Mouse (Mus musculus) heart, embryonic 16.5 days (tissue): ENCODE data around the gene Myo1d. TPM values are rescaled to one million over a fixed set of nuclear protein-coding genes. Genes with fewer than 3 reads are reported as not detected.
"Not testable (repeated sequence)": the region's sequence is repeated elsewhere in the genome, so short reads cannot be mapped to it uniquely, and the experiment has no call there.

Experiments
- ATAC-seq: fragments of 200-750 bp; cut with Nextera tagmentation; replicated peaks from 2 replicates; pipeline ENCODE4 v1.8.0; 2017; ENCODE audit warnings: moderate number of reproducible peaks; ENCODE audit not compliant: insufficient read depth, low FRiP score; ENCODE audit errors: extremely low read depth
- H3K27ac ChIP-seq: fragments of 300-500 bp; sonication (generic); 2 replicates; pipeline ENCODE4 v1.5.1; 2014; ENCODE audit warnings: mild to moderate bottlenecking, low read length, control low read depth, moderate library complexity
- H3K27me3 ChIP-seq: fragments of 300-500 bp; sonication (generic); 2 replicates; pipeline ENCODE4 v1.6.1; 2014; ENCODE audit warnings: low read length, mixed read lengths; ENCODE audit not compliant: control insufficient read depth, insufficient read depth
- H3K36me3 ChIP-seq: fragments of 300-500 bp; sonication (generic); 2 replicates; pipeline ENCODE4 v1.6.1; 2014; ENCODE audit not compliant: control insufficient read depth, insufficient read depth
- H3K4me1 ChIP-seq: fragments of 300-500 bp; sonication (generic); 2 replicates; pipeline ENCODE4 v1.6.1; 2014; ENCODE audit warnings: low read length, mixed read lengths; ENCODE audit not compliant: control insufficient read depth, insufficient read depth
- H3K4me2 ChIP-seq: fragments of 300-500 bp; sonication (generic); 2 replicates; pipeline ENCODE4 v1.6.1; 2014; ENCODE audit warnings: low read depth, mild to moderate bottlenecking, control low read depth, low read length
- H3K4me3 ChIP-seq: fragments of 300-500 bp; sonication (generic); 2 replicates; pipeline ENCODE4 v1.5.1; 2014; ENCODE audit warnings: mild to moderate bottlenecking, control low read depth, low read length
- H3K9ac ChIP-seq: fragments of 300-500 bp; sonication (generic); 2 replicates; pipeline ENCODE4 v1.6.1; 2014; ENCODE audit warnings: low read length, control low read depth
- H3K9me3 ChIP-seq: fragments of 300-500 bp; sonication (generic); replicated peaks from 2 replicates; pipeline ENCODE4 v1.6.1; 2016; ENCODE audit warnings: low read length; ENCODE audit not compliant: control insufficient read depth
- WGBS: fragments of 180-500 bp; shearing (Covaris S2); extraction: QIAGEN DNeasy Blood & Tissue Kit; methylation state at CpG from one replicate; pipeline ENCODE4 v1.1.7; 2014; 5-methylcytosine and 5-hydroxymethylcytosine counted together
- polyA plus RNA-seq: library from polyadenylated mRNA; unstranded; fragments of >200 nt; fragmentation: Nextera tagmentation; extraction: Ambion mirVana; gene quantifications from 2 replicates; pipeline ENCODE4 v1.2.1, GENCODE M21; 2015

Myo1d gene
- polyA plus RNA-seq, 1 experiment from 2014 or later, result 7.5 TPM

DNA sequence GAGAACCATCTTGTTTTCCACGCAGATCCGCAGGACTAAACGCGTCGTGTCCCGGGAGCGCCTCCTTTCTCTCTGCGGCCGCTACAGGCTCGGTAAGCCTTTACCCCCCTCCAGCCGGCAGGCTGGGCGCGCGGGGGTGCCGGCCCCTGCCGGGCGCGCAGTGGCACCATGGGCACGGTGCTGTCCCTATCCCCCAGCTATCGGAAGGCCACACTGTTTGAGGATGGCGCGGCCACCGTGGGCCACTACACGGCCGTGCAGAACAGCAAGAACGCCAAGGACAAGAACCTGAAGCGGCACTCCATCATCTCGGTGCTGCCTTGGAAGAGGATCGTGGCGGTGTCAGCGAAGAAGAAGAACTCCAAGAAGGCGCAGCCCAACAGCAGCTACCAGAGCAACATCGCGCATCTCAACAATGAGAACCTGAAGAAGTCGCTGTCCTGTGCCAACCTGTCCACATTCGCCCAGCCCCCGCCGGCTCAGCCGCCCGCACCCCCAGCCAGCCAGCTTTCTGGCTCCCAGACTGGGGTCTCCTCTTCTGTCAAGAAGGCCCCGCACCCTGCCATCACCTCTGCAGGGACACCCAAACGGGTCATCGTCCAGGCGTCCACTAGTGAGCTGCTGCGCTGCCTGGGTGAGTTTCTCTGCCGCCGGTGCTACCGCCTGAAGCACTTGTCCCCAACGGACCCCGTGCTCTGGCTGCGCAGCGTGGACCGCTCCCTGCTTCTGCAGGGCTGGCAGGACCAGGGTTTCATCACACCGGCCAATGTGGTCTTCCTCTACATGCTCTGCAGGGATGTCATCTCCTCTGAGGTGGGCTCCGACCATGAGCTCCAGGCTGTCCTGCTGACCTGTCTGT lies 302.3 kb downstream of the Myo1d start:
- Histone ChIP-seq H3K4me1 (peaks cover 12% of the 10 kb centered on the region), H3K27ac (no peak overlapping the region), H3K4me3 (peak overlapping the region; percentile 73), H3K9ac (peak overlapping the region; percentile 73), H3K36me3 (peaks cover 4% of the 10 kb centered on the region; the same call in 1 of the 2 replicates), H3K4me2 (peak overlapping the region; percentile 97), H3K27me3 (0 out of 2 replicates have a peak, but pooled peaks cover 6% of the 10 kb centered on the region), H3K9me3 (no peaks in the 10 kb centered on the region)
- ATAC-seq, result no peak; the same call in 1 of the 2 replicates
- 18% methylated on average over 55 of the region's 55 CpGs for WGBS

DNA sequence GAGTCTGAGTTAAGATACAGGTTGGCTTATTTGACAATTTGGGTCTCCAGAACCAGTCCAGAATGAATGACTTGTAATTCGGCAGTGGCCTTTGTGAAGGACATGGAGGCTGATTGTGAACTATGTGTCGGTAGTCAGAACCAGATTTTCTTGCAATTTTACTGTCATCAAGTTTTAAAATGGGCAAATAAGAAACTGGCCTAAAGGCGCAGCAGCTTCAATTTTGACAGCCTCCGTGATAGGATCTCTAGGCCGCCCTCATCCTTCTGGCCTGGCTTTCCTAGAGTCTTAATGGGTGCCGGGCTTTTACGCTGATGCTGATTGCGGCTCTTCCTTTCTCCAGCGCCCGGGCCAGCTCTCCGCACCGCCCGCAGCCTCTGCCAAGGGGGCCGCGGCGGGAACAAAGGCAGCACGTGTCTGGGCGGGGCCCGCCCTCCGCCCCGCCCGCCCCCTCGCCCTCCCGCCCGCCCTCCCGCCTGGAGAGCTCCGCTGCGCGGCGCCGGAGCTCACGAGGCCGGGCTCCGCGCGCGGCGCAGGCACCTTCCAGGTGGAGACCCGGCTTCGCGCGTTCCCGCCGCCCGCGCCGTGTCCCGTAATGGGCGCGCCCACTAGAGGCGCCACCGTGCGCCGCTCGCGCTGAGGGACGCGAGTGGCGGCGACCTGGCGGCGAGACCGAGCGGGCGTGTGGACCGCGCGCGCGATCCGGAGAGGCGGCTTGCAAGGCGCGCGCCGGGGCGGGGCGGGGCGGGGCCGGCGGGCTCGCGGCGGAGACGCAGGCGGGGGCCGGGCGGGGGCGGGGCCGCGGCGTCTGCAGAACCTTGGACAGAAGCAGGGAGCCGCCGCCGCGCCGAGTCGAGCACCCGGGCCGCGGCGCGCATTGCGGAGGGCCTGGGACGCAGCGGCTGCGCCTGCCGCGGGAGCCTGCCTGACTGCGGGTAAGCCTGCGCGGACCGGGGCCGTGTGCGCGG lies 303.3 kb downstream of the Myo1d start, which contains the start of gene Cdk5r1:
TSS of gene Cdk5r1 (plus strand) at position 802 of the 968 bp plus-strand sequence.
- H3K4me3 ChIP-seq, result peak within 1 kb of the TSS; percentile 73
- under 1% methylated on average over 79 of the region's 116 CpGs for WGBS
- peak within 1 kb of the TSS; percentile 97 for H3K4me2 ChIP-seq
- 0 out of 2 replicates have a peak, but pooled peaks cover 6% of the 10 kb centered on the region for H3K27me3 ChIP-seq
- ATAC-seq, result peak; percentile 93
- H3K36me3 ChIP-seq, result peaks cover 13% of the 10 kb centered on the region
- peaks cover 12% of the 10 kb centered on the region for H3K4me1 ChIP-seq
- peak within 1 kb of the TSS; percentile 73 for H3K9ac ChIP-seq
- H3K9me3 ChIP-seq, result no peaks in the 10 kb centered on the region
- H3K27ac ChIP-seq, result peak within 1 kb of the TSS; percentile 53

DNA sequence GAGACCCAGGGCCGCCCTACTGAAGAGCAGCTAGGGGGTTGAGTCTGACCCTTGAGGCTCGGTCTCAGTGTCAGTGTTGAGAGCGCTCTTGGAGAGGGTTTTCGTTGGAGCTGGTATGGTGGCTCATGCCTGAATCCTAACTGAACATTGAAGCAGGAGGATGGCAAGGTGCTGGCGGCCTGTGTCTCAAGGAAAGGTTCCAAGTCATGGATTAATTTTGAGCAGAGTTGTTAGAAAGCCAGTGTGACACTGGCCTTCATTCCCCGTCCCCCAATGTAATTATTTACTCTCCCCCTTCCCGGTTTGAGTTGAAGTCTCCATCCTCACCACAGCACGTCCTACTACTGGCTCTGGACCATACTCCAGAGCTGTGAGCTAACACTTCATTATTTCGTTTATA lies 304.3 kb downstream of the Myo1d start:
- Histone ChIP-seq H3K9me3 (no peaks in the 10 kb centered on the region), H3K27ac (no peak overlapping the region)

GRCm38 (mm10) chr11:80474846-80475245 lies 305.0 kb downstream of the Myo1d start:
- no peak for ATAC-seq
- Histone ChIP-seq H3K4me1 (peaks cover 12% of the 10 kb centered on the region), H3K9me3 (no peaks in the 10 kb centered on the region), H3K27ac (no peak overlapping the region), H3K4me3 (no peak overlapping the region), H3K27me3 (0 out of 2 replicates have a peak, but pooled peaks cover 6% of the 10 kb centered on the region), H3K36me3 (peaks cover 26% of the 10 kb centered on the region), H3K4me2 (no peak overlapping the region), H3K9ac (no peak overlapping the region)
- WGBS, result 91% methylated on average over 11 of the region's 11 CpGs

More for the DNA sequence above, 304.3 kb downstream of the Myo1d start:
- Histone ChIP-seq H3K27me3 (0 out of 2 replicates have a peak, but pooled peaks cover 6% of the 10 kb centered on the region), H3K36me3 (peaks cover 20% of the 10 kb centered on the region), H3K9ac (no peak overlapping the region), H3K4me3 (no peak overlapping the region), H3K4me1 (peaks cover 12% of the 10 kb centered on the region), H3K4me2 (no peak overlapping the region)
- no peak for ATAC-seq
- WGBS, result 81% methylated on average over 9 of the region's 9 CpGs

DNA sequence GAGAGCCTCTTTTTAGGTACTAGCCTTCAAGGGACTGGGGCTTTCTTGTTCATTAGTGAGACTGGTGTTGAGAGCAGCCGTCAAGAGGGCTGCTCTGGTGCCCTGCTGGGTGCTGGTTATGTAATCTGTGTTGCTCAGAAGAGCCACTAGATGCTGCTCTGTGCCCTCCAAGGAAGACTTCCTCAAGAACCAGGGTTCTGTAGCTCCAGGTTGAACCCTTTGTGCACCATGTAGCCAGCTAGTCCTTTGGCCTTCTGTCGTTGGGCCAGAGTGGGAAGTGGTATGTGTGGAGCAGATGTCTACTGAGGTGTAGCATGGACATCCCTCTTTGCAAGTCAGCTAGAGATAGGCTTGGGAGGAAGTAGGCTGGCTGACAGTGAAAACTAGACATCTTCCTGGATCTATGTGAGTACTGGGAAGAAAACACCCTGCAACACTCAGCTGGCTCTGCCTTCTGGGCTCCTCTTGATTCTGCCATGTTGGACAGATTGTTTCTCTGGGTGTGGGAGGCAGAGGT lies 305.6 kb downstream of the Myo1d start:
- 47% methylated on average over 2 of the region's 2 CpGs for WGBS
- H3K9me3 ChIP-seq, result no peaks in the 10 kb centered on the region
- H3K36me3 ChIP-seq, result peaks cover 32% of the 10 kb centered on the region
- no peak overlapping the region for H3K4me3 ChIP-seq
- no peak overlapping the region for H3K9ac ChIP-seq
- no peak for ATAC-seq
- H3K27ac ChIP-seq, result no peak overlapping the region
- peaks cover 12% of the 10 kb centered on the region for H3K4me1 ChIP-seq
- H3K27me3 ChIP-seq, result 0 out of 2 replicates have a peak, but pooled peaks cover 6% of the 10 kb centered on the region
- no peak overlapping the region for H3K4me2 ChIP-seq

GRCm38 (mm10) chr11:80471836-80472605 lies 307.8 kb downstream of the Myo1d start:
- Histone ChIP-seq H3K27me3 (no peaks in the 10 kb centered on the region), H3K4me1 (peaks cover 4% of the 10 kb centered on the region), H3K4me3 (no peak overlapping the region), H3K36me3 (peaks cover 47% of the 10 kb centered on the region), H3K27ac (no peak overlapping the region), H3K4me2 (no peak overlapping the region), H3K9me3 (no peaks in the 10 kb centered on the region), H3K9ac (no peak overlapping the region)
- 79% methylated on average over 16 of the region's 16 CpGs for WGBS
- ATAC-seq, result no peak

DNA sequence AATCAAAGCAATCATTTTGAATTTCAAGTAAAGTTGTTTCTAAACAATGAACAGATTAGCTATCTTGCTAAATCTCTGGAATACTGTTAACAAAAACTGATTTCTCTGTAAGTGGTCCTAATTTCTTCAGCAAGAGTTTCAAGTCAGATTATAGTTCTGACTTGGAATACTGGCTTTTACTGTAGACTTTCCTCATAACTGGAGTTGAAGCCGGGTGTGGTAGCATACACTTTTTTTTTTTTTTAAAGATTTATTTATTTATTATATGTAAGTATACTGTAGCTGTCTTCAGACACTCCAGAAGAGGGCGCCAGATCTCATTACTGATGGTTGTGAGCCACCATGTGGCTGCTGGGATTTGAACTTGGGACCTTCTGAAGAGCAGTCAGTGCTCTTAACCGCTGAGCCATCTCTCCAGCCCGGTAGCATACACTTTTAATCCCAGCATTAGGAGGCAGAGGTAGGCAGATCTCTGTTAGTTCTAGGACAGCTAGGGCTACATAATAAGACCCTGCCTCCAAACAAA lies 316.2 kb downstream of the Myo1d start:
- H3K36me3 ChIP-seq, result peaks cover 59% of the 10 kb centered on the region
- not testable (repeated sequence) for H3K9me3 ChIP-seq, H3K27ac ChIP-seq, H3K4me1 ChIP-seq, ATAC-seq, H3K4me3 ChIP-seq, H3K9ac ChIP-seq, H3K27me3 ChIP-seq, H3K4me2 ChIP-seq
- 87% methylated on average over 4 of the region's 4 CpGs for WGBS

- Histone ChIP-seq H3K36me3 (peaks cover 17% of the 10 kb centered on the region), H3K4me2 (no peak overlapping the region), H3K27me3 (no peaks in the 10 kb centered on the region), H3K9ac (no peak overlapping the region), H3K27ac (no peak overlapping the region), H3K9me3 (no peaks in the 10 kb centered on the region), H3K4me3 (no peak overlapping the region), H3K4me1 (no peaks in the 10 kb centered on the region)
- 84% methylated on average over 1 of the region's 1 CpGs for WGBS
- no peak for ATAC-seq
Observed at GRCm38 (mm10) chr11:80453198-80453597, 326.6 kb downstream of the Myo1d start.
